ENCODE assay signal across 21 mouse cellular contexts in the genomic region with DNA sequence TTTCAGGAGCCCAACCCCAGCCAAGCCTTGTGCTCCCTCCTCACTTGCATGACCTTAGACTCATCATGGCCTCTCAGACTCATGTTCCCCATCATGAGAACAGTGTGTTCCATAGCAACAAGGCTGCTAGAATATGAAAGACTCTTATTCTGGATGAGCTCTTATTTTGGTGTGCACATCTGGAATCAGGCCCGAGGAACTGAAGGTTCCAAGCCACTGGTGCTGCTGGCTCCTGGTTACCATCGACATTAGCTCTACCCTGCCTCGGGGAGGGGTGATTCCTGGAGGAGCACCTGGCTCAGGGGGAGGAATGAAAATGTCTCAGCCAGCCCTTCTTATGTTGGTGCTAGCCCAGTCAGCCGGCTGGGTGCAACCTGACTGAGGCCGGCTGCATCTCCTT. TPM values are rescaled to one million over a fixed set of nuclear protein-coding genes. Genes with fewer than 3 reads are reported as not detected.
DNase-seq lines count a peak whose midpoint lies in the region; TF ChIP-seq lines count a peak whose summit lies in the region.
"Had no signal": no experiment of that assay in that cellular context is flagged by ENCODE, and none has a peak within 500 bp of the region (broad histone marks: within the 10 kb centered on the region; RNA-seq: fewer than 3 reads in every experiment).

No protein-coding gene starts in this region.

- no peak for TF ChIP-seq CTCF in gastrocnemius, adult 2 months (IDR thresholded peaks at IDR 0.05)

- intact Hi-C loops in gastrocnemius, adult 2 months (cut with DNase I), result no loop called here
- intact Hi-C loops in gastrocnemius, postnatal 14 days (cut with DNase I; ENCODE audit: low total_unique reads), result no loop called here
- intact Hi-C loops in heart, postnatal 25 days (cut with DNase I), result no loop called here

- no peak overlapping the region for H3K4me3 ChIP-seq in gastrocnemius, adult 2 months
- H3K4me3 ChIP-seq: embryonic facial prominence, embryonic 10.5 days; embryonic facial prominence, embryonic 12.5 days; erythroblast, embryonic 14.5 days; forebrain, embryonic 10.5 days; forebrain, embryonic 12.5 days had no signal

- DNase-seq in gastrocnemius, adult 2 months, result peak; percentile 47
- DNase-seq in gastrocnemius, postnatal 14 days, result no peak
- DNase-seq in lung, postnatal 10 days, result peak; percentile 32
- DNase-seq in lung, postnatal 14 days, result no peak
- peak; percentile 27 for DNase-seq in ZHBTc4 (ENCODE audit: low read depth, low spot score)
- DNase-seq in adipocyte (ENCODE audit: low spot score), result peak; percentile 43
- no peak for DNase-seq in cerebellum, postnatal 14 days
- DNase-seq in heart, postnatal 25 days (ENCODE audit: low spot score), result no peak
- DNase-seq: adrenal gland, adult 2 months; adrenal gland, postnatal 10 days; adrenal gland, postnatal 25 days; cerebellum, adult 11 months; cerebellum, adult 18-20 months; cerebellum, adult 8-10 months; cerebellum, adult 9-11 months; cerebellum, postnatal 25 days had no signal

- no peak overlapping the region; the same call in 1 of the 2 replicates for H3K27ac ChIP-seq in gastrocnemius, adult 2 months
- H3K27ac ChIP-seq: embryonic facial prominence, embryonic 10.5 days; embryonic facial prominence, embryonic 12.5 days; forebrain, embryonic 10.5 days; forebrain, embryonic 12.5 days had no signal

RNA-seq across cellular contexts. Expression of gene Phospho1, which starts 9.4 kb away (rescaled TPM):
- 100 to 1,000 TPM; 274 to 394 TPM for total RNA-seq in gastrocnemius, adult 2 months (2021)
- 100 to 1,000 TPM; 148 to 155 TPM for total RNA-seq in gastrocnemius, postnatal 14 days (2021)
- total RNA-seq in heart, postnatal 25 days (2021), result 100 to 1,000 TPM; 174 to 181 TPM

RNA-seq across cellular contexts. Expression of gene Gngt2, which starts 22.2 kb away (rescaled TPM):
- total RNA-seq in gastrocnemius, adult 2 months (2021), result 1 to 10 TPM; 2.6 to 7.6 TPM
- total RNA-seq in gastrocnemius, postnatal 14 days (2021), result 1 to 10 TPM; 7.1 to 8.1 TPM
- total RNA-seq in heart, postnatal 25 days (2021), result 10 to 100 TPM; 20.6 to 21.9 TPM

RNA-seq across cellular contexts. Expression of gene Abi3, which starts 27.4 kb away (rescaled TPM):
- 1 to 10 TPM; 2.2 to 3.0 TPM for total RNA-seq in gastrocnemius, adult 2 months (2021)
- total RNA-seq in gastrocnemius, postnatal 14 days (2021), result 1 to 10 TPM; 3.3 to 4.9 TPM
- total RNA-seq in heart, postnatal 25 days (2021), result 10 to 100 TPM in 1 of 2 experiments, 1 to 10 TPM in 1; 8.8 to 10.4 TPM

Comparison
In these comparisons a context has a peak if more than half of its experiments do, and no peak if none do; other contexts are left out.
1. DNase-seq: peak in gastrocnemius, adult 2 months (single experiment), lung, postnatal 10 days (single experiment), ZHBTc4 (single experiment) and adipocyte (single experiment); none in gastrocnemius, postnatal 14 days (single experiment), lung, postnatal 14 days (single experiment), cerebellum, postnatal 14 days (0 of 2) and heart, postnatal 25 days (single experiment).